Mouse (Mus musculus): ENCODE results near the gene Rab34. TPM values are rescaled to one million over a fixed set of nuclear protein-coding genes. Genes with fewer than 3 reads are reported as not detected.

Gene Rab34
- total RNA-seq, 1 experiment from 2014 or later = 3.2 TPM

DNA sequence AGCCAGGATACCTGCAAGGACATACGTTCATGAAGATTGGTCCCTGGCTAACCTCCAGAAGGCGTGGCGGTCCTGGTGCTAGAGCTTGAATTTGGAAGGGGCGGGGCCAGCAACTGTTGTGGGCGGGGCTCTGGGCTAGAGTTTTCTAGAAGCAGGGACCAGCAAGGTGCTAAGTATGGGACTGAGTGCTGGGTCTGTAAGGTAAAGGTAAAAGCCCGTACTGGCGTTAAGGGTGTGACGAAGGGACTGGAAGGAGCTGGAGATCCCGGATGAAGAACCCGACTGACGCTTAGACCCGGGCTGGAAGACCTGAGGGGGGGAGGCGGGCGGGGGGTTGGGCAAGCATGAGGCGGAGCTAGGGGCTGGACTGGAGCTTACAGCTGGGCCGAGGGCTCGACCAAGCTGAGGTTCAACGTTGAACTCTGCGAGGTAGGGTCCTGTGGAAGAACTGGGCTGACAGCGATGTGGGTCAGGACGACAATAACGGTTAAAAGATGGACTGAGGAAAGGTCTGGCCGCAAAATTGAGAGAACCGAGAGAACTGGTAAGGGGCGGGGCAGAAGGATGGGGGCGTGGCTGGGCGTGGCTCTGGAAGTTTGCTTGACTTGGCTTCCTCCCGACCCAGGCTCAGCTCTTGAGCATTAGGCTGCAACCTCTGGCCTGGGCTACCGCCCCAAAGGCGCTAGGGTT lies 6.3 kb downstream of the Rab34 start:
- peak; percentile 70 to 91 for ATAC-seq (replicated peaks in 1 of 2; ENCODE audit: insufficient read depth in 1 of 2, low FRiP score in 2 of 2, low TSS enrichment in 1 of 2, low read depth in 1 of 2, poor library complexity in 2 of 2, severe bottlenecking in 2 of 2)

- no peak for ATAC-seq (replicated peaks in 1 of 2; ENCODE audit: insufficient read depth in 1 of 2, low FRiP score in 2 of 2, low TSS enrichment in 1 of 2, low read depth in 1 of 2, poor library complexity in 2 of 2, severe bottlenecking in 2 of 2)
Observed at GRCm38 (mm10) chr11:78195101-78195863, 7.1 kb downstream of the Rab34 start.

DNA sequence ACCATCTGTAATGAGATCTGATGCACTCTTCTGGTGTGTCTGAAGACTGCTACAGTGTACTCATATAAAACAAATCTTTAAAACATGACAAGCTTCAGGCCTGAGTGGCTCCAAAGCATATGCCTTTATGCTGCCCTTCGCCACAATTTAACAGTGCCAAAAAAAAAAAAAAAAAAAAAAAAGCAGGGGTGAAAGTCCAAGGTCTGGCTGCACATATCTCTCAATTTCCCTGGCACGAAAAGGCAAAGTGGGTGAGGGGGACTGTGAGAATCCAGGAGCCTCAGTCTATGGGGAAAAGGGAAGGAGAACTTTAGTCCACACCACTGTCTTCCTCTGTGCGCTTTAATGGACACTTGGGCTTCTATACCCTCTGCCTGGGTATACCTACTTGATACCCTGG lies 14.1 kb downstream of the Rab34 start:
- ATAC-seq (replicated peaks in 1 of 2; ENCODE audit: insufficient read depth in 1 of 2, low FRiP score in 2 of 2, low TSS enrichment in 1 of 2, low read depth in 1 of 2, poor library complexity in 2 of 2, severe bottlenecking in 2 of 2) = no peak

- no peak for ATAC-seq (replicated peaks in 1 of 2; ENCODE audit: insufficient read depth in 1 of 2, low FRiP score in 2 of 2, low TSS enrichment in 1 of 2, low read depth in 1 of 2, poor library complexity in 2 of 2, severe bottlenecking in 2 of 2)
Observed at GRCm38 (mm10) chr11:78204287-78204686, 16.1 kb downstream of the Rab34 start.

GRCm38 (mm10) chr11:78205361-78206206 lies 17.4 kb downstream of the Rab34 start:
- no peak for ATAC-seq (replicated peaks in 1 of 2; ENCODE audit: insufficient read depth in 1 of 2, low FRiP score in 2 of 2, low TSS enrichment in 1 of 2, low read depth in 1 of 2, poor library complexity in 2 of 2, severe bottlenecking in 2 of 2)

GRCm38 (mm10) chr11:78207190-78207589 lies 19.0 kb downstream of the Rab34 start:
- no peak for ATAC-seq (replicated peaks in 1 of 2; ENCODE audit: insufficient read depth in 1 of 2, low FRiP score in 2 of 2, low TSS enrichment in 1 of 2, low read depth in 1 of 2, poor library complexity in 2 of 2, severe bottlenecking in 2 of 2)

- ATAC-seq (replicated peaks in 1 of 2; ENCODE audit: insufficient read depth in 1 of 2, low FRiP score in 2 of 2, low TSS enrichment in 1 of 2, low read depth in 1 of 2, poor library complexity in 2 of 2, severe bottlenecking in 2 of 2) = no peak
Observed at GRCm38 (mm10) chr11:78209886-78210285, 21.7 kb downstream of the Rab34 start.

DNA sequence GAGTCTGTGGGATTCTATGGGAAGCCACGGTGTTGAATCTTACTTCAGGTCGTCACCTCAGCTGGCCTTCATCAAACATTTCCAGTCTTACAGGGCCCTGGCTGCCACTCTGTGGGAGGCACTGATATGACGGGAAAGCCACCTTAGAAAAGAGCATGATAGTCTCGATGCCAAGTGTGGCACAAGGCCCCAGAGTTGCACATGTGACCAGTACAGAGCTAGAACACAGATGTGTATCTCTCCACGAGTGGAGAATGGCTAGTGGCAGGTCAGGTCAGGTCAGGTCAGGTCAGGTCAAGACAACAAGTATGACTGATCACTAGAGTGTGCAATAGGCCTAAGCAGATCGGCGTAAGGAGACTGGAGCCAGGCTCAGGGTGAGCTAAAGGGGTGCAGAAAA lies 22.4 kb downstream of the Rab34 start:
- ATAC-seq (replicated peaks in 1 of 2; ENCODE audit: insufficient read depth in 1 of 2, low FRiP score in 2 of 2, low TSS enrichment in 1 of 2, low read depth in 1 of 2, poor library complexity in 2 of 2, severe bottlenecking in 2 of 2) = no peak

DNA sequence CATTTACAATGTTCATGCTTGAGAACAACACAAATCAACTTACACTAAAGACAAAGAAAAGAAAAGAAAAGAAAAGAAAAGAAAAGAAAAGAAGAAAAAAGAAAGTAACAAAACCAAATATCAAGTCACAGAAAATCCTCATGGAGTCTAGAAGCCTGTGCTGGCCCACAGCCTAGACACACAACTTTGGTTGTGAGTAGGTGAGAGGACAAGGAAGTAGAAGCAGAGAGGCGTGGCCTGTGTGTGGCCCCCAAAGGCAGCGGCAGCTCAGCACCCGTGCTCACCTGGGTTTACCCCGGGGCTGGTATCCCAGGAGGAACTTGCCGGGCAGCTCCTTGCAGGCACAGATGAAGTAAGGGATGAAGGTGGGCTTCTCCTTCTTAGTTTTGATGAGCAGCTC lies 23.3 kb downstream of the Rab34 start:
- no peak for ATAC-seq (replicated peaks in 1 of 2; ENCODE audit: insufficient read depth in 1 of 2, low FRiP score in 2 of 2, low TSS enrichment in 1 of 2, low read depth in 1 of 2, poor library complexity in 2 of 2, severe bottlenecking in 2 of 2)

- peak; percentile 71 to 82 for ATAC-seq (replicated peaks in 1 of 2; ENCODE audit: insufficient read depth in 1 of 2, low FRiP score in 2 of 2, low TSS enrichment in 1 of 2, low read depth in 1 of 2, poor library complexity in 2 of 2, severe bottlenecking in 2 of 2)
Observed at GRCm38 (mm10) chr11:78213086-78213817, 25.0 kb downstream of the Rab34 start.

- ATAC-seq (replicated peaks in 1 of 2; ENCODE audit: insufficient read depth in 1 of 2, low FRiP score in 2 of 2, low TSS enrichment in 1 of 2, low read depth in 1 of 2, poor library complexity in 2 of 2, severe bottlenecking in 2 of 2) = no peak
Observed at GRCm38 (mm10) chr11:78215709-78216317, 27.6 kb downstream of the Rab34 start.

- ATAC-seq (replicated peaks in 1 of 2; ENCODE audit: insufficient read depth in 1 of 2, low FRiP score in 2 of 2, low TSS enrichment in 1 of 2, low read depth in 1 of 2, poor library complexity in 2 of 2, severe bottlenecking in 2 of 2) = no peak
Observed at GRCm38 (mm10) chr11:78223586-78223985, 35.4 kb downstream of the Rab34 start.

DNA sequence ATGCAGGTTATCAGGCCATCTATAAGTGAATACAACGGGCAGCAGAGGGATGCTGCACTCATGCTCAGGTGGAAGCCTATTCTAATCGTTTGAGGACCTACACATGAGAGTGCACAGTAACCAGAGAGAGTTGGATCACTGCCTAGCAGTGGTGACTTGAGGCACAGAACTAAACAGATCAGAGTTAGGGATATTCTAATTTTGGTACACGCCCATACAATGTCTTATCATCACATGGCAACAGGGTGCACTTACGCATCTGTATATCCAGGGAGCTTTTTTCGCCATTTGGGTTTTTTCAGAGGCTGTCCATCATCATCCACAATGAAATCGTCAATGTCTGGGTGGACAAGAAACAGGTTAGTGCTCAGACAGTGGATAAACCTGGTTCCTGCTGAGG lies 43.3 kb downstream of the Rab34 start:
- no peak for ATAC-seq (replicated peaks in 1 of 2; ENCODE audit: insufficient read depth in 1 of 2, low FRiP score in 2 of 2, low TSS enrichment in 1 of 2, low read depth in 1 of 2, poor library complexity in 2 of 2, severe bottlenecking in 2 of 2)

DNA sequence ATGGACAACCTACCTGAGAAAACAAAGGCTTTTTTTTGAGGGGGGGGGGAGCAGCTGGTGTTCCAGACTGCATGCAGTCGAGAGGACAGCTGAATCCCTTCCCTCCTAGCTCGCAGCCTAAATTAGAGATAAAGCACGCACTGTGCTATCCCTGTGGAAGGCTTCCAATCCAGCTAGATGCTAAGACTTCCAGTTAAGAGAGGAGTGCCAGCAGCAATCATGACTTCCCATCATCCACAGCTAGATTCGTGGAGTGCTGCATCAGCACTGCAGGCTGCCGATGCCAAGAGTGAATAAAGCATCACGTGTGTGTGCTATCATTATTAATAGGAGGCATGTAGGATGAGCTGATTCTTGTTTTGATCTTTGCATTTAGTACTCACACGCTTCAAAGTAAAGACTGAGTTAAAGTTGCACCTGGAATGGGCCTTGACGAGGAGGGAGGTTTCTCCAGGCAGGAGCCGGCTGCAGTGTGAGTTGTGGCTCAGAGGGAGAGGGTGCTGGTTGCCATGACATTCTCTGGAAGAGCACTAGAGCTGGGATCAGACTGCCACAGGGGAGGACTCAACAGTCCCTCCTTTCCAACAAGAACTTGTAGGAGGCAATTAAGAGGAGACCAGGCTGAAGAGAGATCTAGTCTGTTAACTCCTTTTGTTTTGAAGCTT lies 52.1 kb downstream of the Rab34 start:
- ATAC-seq (replicated peaks in 1 of 2; ENCODE audit: insufficient read depth in 1 of 2, low FRiP score in 2 of 2, low TSS enrichment in 1 of 2, low read depth in 1 of 2, poor library complexity in 2 of 2, severe bottlenecking in 2 of 2) = no peak
